In the genomic region with DNA sequence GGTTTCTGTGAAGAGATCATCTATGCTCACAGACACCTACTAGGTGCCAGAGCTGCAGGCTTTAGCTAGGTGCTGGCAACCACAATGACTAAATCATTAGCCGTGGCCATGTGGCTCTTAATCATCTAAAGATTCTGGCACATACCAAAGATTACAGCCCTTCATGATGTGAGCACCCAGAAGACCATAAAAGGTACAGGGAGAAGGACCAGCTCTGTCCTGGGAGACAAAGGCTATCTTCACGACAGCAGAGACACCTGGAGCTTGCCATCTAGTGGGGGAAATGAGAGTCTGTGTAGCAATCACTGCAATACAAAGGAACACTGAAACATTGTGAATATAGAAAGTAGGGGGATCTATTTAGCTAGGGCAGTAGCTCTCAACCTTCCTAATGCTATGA, we compare ENCODE assay signal across 14 mouse cellular contexts.
DNase-seq lines count a peak whose midpoint lies in the region; ATAC-seq and TF ChIP-seq lines count a peak whose summit lies in the region.
"Had no signal": no experiment of that assay in that cellular context is flagged by ENCODE, and none has a peak within 500 bp of the region (broad histone marks: within the 10 kb centered on the region; RNA-seq: fewer than 3 reads in every experiment).

No protein-coding gene starts in this region.

- no peak overlapping the region for H3K27ac ChIP-seq in midbrain, postnatal 0 days (ENCODE audit: low read depth, low read length)
- H3K27ac ChIP-seq in midbrain, embryonic 16.5 days (ENCODE audit: low read length), result no peak overlapping the region
- H3K27ac ChIP-seq: heart, embryonic 13.5 days; limb, embryonic 15.5 days had no signal

- no peaks in the 10 kb centered on the region for H3K9me3 ChIP-seq in midbrain, postnatal 0 days (ENCODE audit: low read length)
- H3K9me3 ChIP-seq in midbrain, embryonic 16.5 days (replicated peaks; ENCODE audit: control insufficient read depth, low read length, poor library complexity, severe bottlenecking), result no peaks in the 10 kb centered on the region
- H3K9me3 ChIP-seq: heart, embryonic 13.5 days; limb, embryonic 15.5 days had no signal

- no peaks in the 10 kb centered on the region for H3K27me3 ChIP-seq in midbrain, postnatal 0 days (ENCODE audit: insufficient read depth, low read length)
- no peaks in the 10 kb centered on the region for H3K27me3 ChIP-seq in midbrain, embryonic 16.5 days (ENCODE audit: control insufficient read depth, insufficient read depth, low read depth, low read length)
- H3K27me3 ChIP-seq: limb, embryonic 15.5 days had no signal

- no peak overlapping the region for H3K9ac ChIP-seq in midbrain, postnatal 0 days (replicated peaks; ENCODE audit: low read length, poor library complexity, severe bottlenecking)
- no peak overlapping the region for H3K9ac ChIP-seq in midbrain, embryonic 16.5 days (ENCODE audit: low read depth, low read length)
- H3K9ac ChIP-seq: heart, embryonic 13.5 days; limb, embryonic 15.5 days had no signal

- TF ChIP-seq CTCF in midbrain, postnatal 0 days (IDR thresholded peaks at IDR 0.05), result peak; percentile 74

- WGBS in midbrain, postnatal 0 days, result 49% methylated on average over 2 of the region's 2 CpGs
- 54% methylated on average over 2 of the region's 2 CpGs for WGBS in midbrain, embryonic 16.5 days

- no peak overlapping the region for H3K4me2 ChIP-seq in midbrain, postnatal 0 days (ENCODE audit: low read depth, low read length, poor library complexity, severe bottlenecking)
- H3K4me2 ChIP-seq in midbrain, embryonic 16.5 days (ENCODE audit: low read length), result no peak overlapping the region
- H3K4me2 ChIP-seq: heart, embryonic 13.5 days; limb, embryonic 15.5 days had no signal

- intact Hi-C loops in heart, postnatal 14 days (cut with DNase I), result no loop called here

- H3K4me1 ChIP-seq in midbrain, postnatal 0 days (ENCODE audit: insufficient read depth, low read length), result peaks cover 6% of the 10 kb centered on the region; the same call in 1 of the 2 replicates
- no peaks in the 10 kb centered on the region; the same call in 1 of the 2 replicates for H3K4me1 ChIP-seq in midbrain, embryonic 16.5 days (ENCODE audit: control insufficient read depth, insufficient read depth, low read length)

- peak; percentile 24 for DNase-seq in embryo, embryonic 10 days (ENCODE audit: low spot score)
- DNase-seq in embryo, embryonic 10.5 days (ENCODE audit: low spot score), result no peak
- peak; percentile 9 for DNase-seq in heart, postnatal 4 days
- DNase-seq in heart, postnatal 14 days, result no peak
- peak; percentile 52 for DNase-seq in midbrain, postnatal 0 days (ENCODE audit: low spot score)
- DNase-seq in right cerebral cortex, postnatal 4 days, result no peak
- no peak for DNase-seq in cerebellum, adult 11-12 months
- DNase-seq: adrenal gland, postnatal 10 days; kidney, postnatal 25 days; lung, postnatal 14 days had no signal

- no peak overlapping the region for H3K4me3 ChIP-seq in midbrain, postnatal 0 days (ENCODE audit: low read depth, low read length)
- no peak overlapping the region for H3K4me3 ChIP-seq in midbrain, embryonic 16.5 days (ENCODE audit: low read depth, low read length)
- H3K4me3 ChIP-seq: heart, embryonic 13.5 days; limb, embryonic 15.5 days had no signal

- H3K36me3 ChIP-seq in midbrain, postnatal 0 days (ENCODE audit: insufficient read depth, low read length), result no peaks in the 10 kb centered on the region
- no peaks in the 10 kb centered on the region for H3K36me3 ChIP-seq in midbrain, embryonic 16.5 days (ENCODE audit: control insufficient read depth, insufficient read depth, low read length)
- H3K36me3 ChIP-seq: heart, embryonic 13.5 days; limb, embryonic 15.5 days had no signal

- no peak for ATAC-seq in midbrain, postnatal 0 days (ENCODE audit: low FRiP score)
- ATAC-seq in midbrain, embryonic 16.5 days, result no peak
- ATAC-seq: inflammation-experienced regulatory T-cells, adult 6 months had no signal

Comparison
In these comparisons a context has a peak if more than half of its experiments do, and no peak if none do; other contexts are left out.
1. DNase-seq: peak in embryo, embryonic 10 days (single experiment), heart, postnatal 4 days (single experiment) and midbrain, postnatal 0 days (single experiment); none in embryo, embryonic 10.5 days (single experiment), heart, postnatal 14 days (0 of 2), right cerebral cortex, postnatal 4 days (single experiment) and cerebellum, adult 11-12 months (single experiment).